Mouse (Mus musculus) heart, postnatal 0 days (tissue): ENCODE measurements around the gene Btbd3.

Source experiments
- CTCF ChIP-seq: IDR thresholded peaks from 2 replicates; pipeline ENCODE4 v1.5.1; 2016; ENCODE audit warnings: antibody characterized with exemption, control low read depth, low read depth
- EP300 ChIP-seq: IDR thresholded peaks from 2 replicates; pipeline ENCODE4 v1.6.1; 2016; ENCODE audit warnings: antibody characterized with exemption, low read depth

DNA sequence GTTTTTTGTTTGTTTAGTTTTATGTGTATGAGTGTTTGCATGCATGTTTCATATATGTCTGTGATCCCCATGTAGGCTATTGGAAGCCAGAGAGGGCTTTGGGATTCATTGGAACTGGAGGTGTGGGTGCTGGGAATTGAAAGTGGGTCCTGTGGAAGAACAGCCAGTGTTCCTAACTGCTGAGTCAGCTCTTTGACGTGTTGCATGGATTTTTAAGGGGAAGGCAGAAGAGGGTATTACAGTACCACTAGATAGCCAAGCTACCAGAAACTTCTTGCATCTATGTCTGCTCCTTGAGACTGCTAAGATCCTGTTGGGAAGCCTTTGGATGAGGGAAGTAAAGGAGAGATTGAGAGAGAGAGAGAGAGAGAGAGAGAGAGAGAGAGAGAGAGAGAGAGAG, 82.2 kb downstream of the Btbd3 start:
- TF ChIP-seq CTCF (no peak), EP300 (no peak)
